ENCODE assay signal across 8 mouse cellular contexts in genomic region chr6:39574555-39574869, GRCm38 (mm10). TPM values are rescaled to one million over a fixed set of nuclear protein-coding genes. Genes with fewer than 3 reads are reported as not detected.
DNase-seq lines count a peak whose midpoint lies in the region; ATAC-seq and TF ChIP-seq lines count a peak whose summit lies in the region.

No protein-coding gene starts in this region.

- no peaks in the 10 kb centered on the region for H3K27me3 ChIP-seq in forebrain, embryonic 16.5 days (replicated peaks; ENCODE audit: control insufficient read depth, insufficient read depth, low read length)
- H3K27me3 ChIP-seq in kidney, adult 2 months (replicated peaks; ENCODE audit: control insufficient read depth, insufficient read depth, low read length), result no peaks in the 10 kb centered on the region
- no peaks in the 10 kb centered on the region for H3K27me3 ChIP-seq in midbrain, embryonic 11.5 days (ENCODE audit: control insufficient read depth, insufficient read depth, low read length)

- no peak for ATAC-seq in forebrain, embryonic 16.5 days
- ATAC-seq in midbrain, embryonic 11.5 days (ENCODE audit: low FRiP score), result peak; percentile 4; the same call in 1 of the 2 replicates

- WGBS in forebrain, embryonic 16.5 days, result 21% methylated on average over 10 of the region's 10 CpGs
- 26% methylated on average over 10 of the region's 10 CpGs for WGBS in kidney, adult 2 months
- WGBS in midbrain, embryonic 11.5 days, result 23% methylated on average over 10 of the region's 10 CpGs

- TF ChIP-seq POLR2A in kidney, adult 2 months (IDR thresholded peaks at IDR 0.05; ENCODE audit: low read depth, low read length), result no peak

- H3K9me3 ChIP-seq in forebrain, embryonic 16.5 days (ENCODE audit: control insufficient read depth, low read length), result no peaks in the 10 kb centered on the region
- H3K9me3 ChIP-seq in midbrain, embryonic 11.5 days (ENCODE audit: control insufficient read depth, low read length), result no peaks in the 10 kb centered on the region

- peak overlapping the region; percentile 90 for H3K4me2 ChIP-seq in forebrain, embryonic 16.5 days (ENCODE audit: low read length)
- peak overlapping the region; percentile 67 for H3K4me2 ChIP-seq in midbrain, embryonic 11.5 days

- peaks cover 2% of the 10 kb centered on the region; the same call in 1 of the 2 replicates for H3K36me3 ChIP-seq in forebrain, embryonic 16.5 days (ENCODE audit: control insufficient read depth, insufficient read depth)
- peaks cover 1% of the 10 kb centered on the region for H3K36me3 ChIP-seq in kidney, adult 2 months (ENCODE audit: control insufficient read depth, insufficient read depth, low read length)
- H3K36me3 ChIP-seq in midbrain, embryonic 11.5 days (ENCODE audit: control insufficient read depth, insufficient read depth, low read length), result no peaks in the 10 kb centered on the region

- peak overlapping the region; percentile 80 for H3K4me3 ChIP-seq in forebrain, embryonic 16.5 days (replicated peaks; ENCODE audit: low read length)
- peak overlapping the region; percentile 85 for H3K4me3 ChIP-seq in kidney, adult 2 months (ENCODE audit: insufficient read depth, low read depth, low read length)
- peak overlapping the region; percentile 75 for H3K4me3 ChIP-seq in midbrain, embryonic 11.5 days (ENCODE audit: low read depth, low read length)

- peak overlapping the region; percentile 97 for H3K9ac ChIP-seq in forebrain, embryonic 16.5 days (replicated peaks; ENCODE audit: low read depth, low read length)
- H3K9ac ChIP-seq in midbrain, embryonic 11.5 days (ENCODE audit: low read length), result peak overlapping the region; percentile 77

- H3K27ac ChIP-seq in forebrain, embryonic 16.5 days (ENCODE audit: low read length), result peak overlapping the region; percentile 96
- H3K27ac ChIP-seq in kidney, adult 2 months (ENCODE audit: insufficient read depth, low read depth, low read length), result no peak overlapping the region; the same call in 1 of the 2 replicates
- peak overlapping the region; percentile 89 for H3K27ac ChIP-seq in midbrain, embryonic 11.5 days (ENCODE audit: low read depth, low read length)

- H3K4me1 ChIP-seq in forebrain, embryonic 16.5 days (replicated peaks; ENCODE audit: control insufficient read depth, insufficient read depth, low read length), result peaks cover 15% of the 10 kb centered on the region
- no peaks in the 10 kb centered on the region; the same call in 1 of the 2 replicates for H3K4me1 ChIP-seq in kidney, adult 2 months (ENCODE audit: control insufficient read depth, insufficient read depth, low read length)
- H3K4me1 ChIP-seq in midbrain, embryonic 11.5 days (ENCODE audit: control insufficient read depth, insufficient read depth, low read length), result peaks cover 12% of the 10 kb centered on the region

- TF ChIP-seq CTCF in kidney, adult 2 months (conservative IDR thresholded peaks at IDR 0.05; ENCODE audit: insufficient read depth, insufficient read length, low read depth, low read length), result no peak

- DNase-seq in cerebellum, adult 11 months, result peak; percentile 29
- no peak for DNase-seq in cerebellum, adult 11-12 months
- DNase-seq in adipocyte (ENCODE audit: low spot score), result peak; percentile 70
- peak; percentile 34 for DNase-seq in kidney, adult 2 months
- no peak for DNase-seq in midbrain, embryonic 11.5 days (ENCODE audit: low spot score, missing footprints)
- DNase-seq in right cerebral cortex, adult 18-20 months, result no peak
- DNase-seq in spleen, adult 12 weeks (ENCODE audit: low spot score), result no peak

RNA-seq across cellular contexts. Expression of gene Adck2, which starts 0.8 kb away (rescaled TPM):
- 50.3 and 50.5 TPM in 2 replicates for polyA plus RNA-seq in forebrain, embryonic 16.5 days (2015; fragmentation: Nextera tagmentation; extraction: Ambion mirVana)
- polyA plus RNA-seq in kidney, adult 2 months (2012; rRNA removed), result 11.0 and 15.3 TPM in 2 replicates
- 25.5 and 28.4 TPM in 2 replicates for polyA plus RNA-seq in midbrain, embryonic 11.5 days (2014; fragmentation: Nextera tagmentation; extraction: Ambion mirVana)

RNA-seq across cellular contexts. Expression of gene Gm42420, which starts 11.0 kb away (rescaled TPM):
- not detected in 2 replicates for polyA plus RNA-seq in forebrain, embryonic 16.5 days (2015; fragmentation: Nextera tagmentation; extraction: Ambion mirVana)
- 1.4 and 1.8 TPM in 2 replicates for polyA plus RNA-seq in kidney, adult 2 months (2012; rRNA removed)
- 0.51 and 1.1 TPM in 2 replicates for polyA plus RNA-seq in midbrain, embryonic 11.5 days (2014; fragmentation: Nextera tagmentation; extraction: Ambion mirVana)

RNA-seq across cellular contexts. Expression of gene Dennd2a, which starts 16.8 kb away (rescaled TPM):
- 12.0 and 13.1 TPM in 2 replicates for polyA plus RNA-seq in forebrain, embryonic 16.5 days (2015; fragmentation: Nextera tagmentation; extraction: Ambion mirVana)
- 6.3 and 6.6 TPM in 2 replicates for polyA plus RNA-seq in kidney, adult 2 months (2012; rRNA removed)
- 44.9 and 49.3 TPM in 2 replicates for polyA plus RNA-seq in midbrain, embryonic 11.5 days (2014; fragmentation: Nextera tagmentation; extraction: Ambion mirVana)

RNA-seq across cellular contexts. Expression of gene Ndufb2, which starts 17.9 kb away (rescaled TPM):
- 318 and 322 TPM in 2 replicates for polyA plus RNA-seq in forebrain, embryonic 16.5 days (2015; fragmentation: Nextera tagmentation; extraction: Ambion mirVana)
- polyA plus RNA-seq in kidney, adult 2 months (2012; rRNA removed), result 513 and 602 TPM in 2 replicates
- 234 and 271 TPM in 2 replicates for polyA plus RNA-seq in midbrain, embryonic 11.5 days (2014; fragmentation: Nextera tagmentation; extraction: Ambion mirVana)

Comparison
In these comparisons a context has a peak if more than half of its experiments do, and no peak if none do; other contexts are left out.
1. DNase-seq: peak in cerebellum, adult 11 months (single experiment), adipocyte (single experiment) and kidney, adult 2 months (single experiment); none in cerebellum, adult 11-12 months (single experiment), midbrain, embryonic 11.5 days (single experiment), right cerebral cortex, adult 18-20 months (single experiment) and spleen, adult 12 weeks (single experiment).
2. Peak in every context shown above with its lines, with median percentiles within 50 percentile points of each other: H3K4me3 ChIP-seq.